Mouse (Mus musculus): ENCODE results near the gene Prkab2. TPM values are rescaled to one million over a fixed set of nuclear protein-coding genes. Genes with fewer than 3 reads are reported as not detected.
A peak's percentile ranks its signal among the peaks of the same experiment; 100 is the strongest.

Gene Prkab2
- polyA plus RNA-seq, 1 experiment from 2014 or later = 6.8 TPM

- Histone ChIP-seq H3K36me3 (ENCODE audit: control insufficient read depth, insufficient read depth, low read length) (no peaks in the 10 kb centered on the region), H3K4me3 (ENCODE audit: low read depth, low read length) (no peak overlapping the region), H3K9ac (ENCODE audit: low read length) (no peak overlapping the region), H3K9me3 (ENCODE audit: control insufficient read depth, low read length) (no peaks in the 10 kb centered on the region), H3K27ac (ENCODE audit: low read depth, low read length) (no peak overlapping the region), H3K4me2 (ENCODE audit: low read depth, low read length, severe bottlenecking) (no peak overlapping the region), H3K4me1 (replicated peaks; ENCODE audit: control insufficient read depth, insufficient read depth, low read length) (no peaks in the 10 kb centered on the region), H3K27me3 (ENCODE audit: control insufficient read depth, insufficient read depth, low read length) (no peaks in the 10 kb centered on the region)
- ATAC-seq (replicated peaks; ENCODE audit: low FRiP score) (no peak), DNase-seq (ENCODE audit: low spot score) (no peak)
- 90% methylated on average over 4 of the region's 4 CpGs for WGBS
These were observed 16.6 kb upstream of the Prkab2 start for GRCm38 (mm10) chr3:97641396-97641795.

DNA sequence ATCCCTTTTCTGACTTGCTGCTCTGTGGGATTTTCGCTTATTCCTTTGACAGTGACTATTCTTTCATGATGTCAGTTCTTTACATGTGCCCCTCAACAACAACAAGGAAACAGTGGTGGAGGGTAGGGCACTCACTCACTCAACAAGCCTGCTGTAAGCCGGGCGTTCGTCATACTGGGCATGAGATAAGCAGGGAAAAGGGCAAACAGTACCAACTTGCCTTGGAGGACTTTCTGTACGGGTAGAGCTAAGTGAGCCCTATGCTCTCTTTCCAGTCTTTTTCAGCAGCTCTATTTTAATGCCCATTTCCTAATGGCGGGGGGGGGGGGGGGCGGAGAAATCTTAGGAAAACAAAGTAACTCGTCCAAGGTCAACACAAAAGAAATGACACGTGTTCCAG is 16.0 kb upstream of the Prkab2 start:
- Histone ChIP-seq H3K9me3 (ENCODE audit: control insufficient read depth, low read length) (no peaks in the 10 kb centered on the region), H3K27ac (ENCODE audit: low read depth, low read length) (no peak overlapping the region), H3K4me3 (ENCODE audit: low read depth, low read length) (no peak overlapping the region), H3K9ac (ENCODE audit: low read length) (no peak overlapping the region), H3K27me3 (ENCODE audit: control insufficient read depth, insufficient read depth, low read length) (no peaks in the 10 kb centered on the region), H3K4me2 (ENCODE audit: low read depth, low read length, severe bottlenecking) (no peak overlapping the region), H3K36me3 (ENCODE audit: control insufficient read depth, insufficient read depth, low read length) (no peaks in the 10 kb centered on the region), H3K4me1 (replicated peaks; ENCODE audit: control insufficient read depth, insufficient read depth, low read length) (no peaks in the 10 kb centered on the region)
- whole genome bisulfite sequencing = 86% methylated on average over 9 of the region's 9 CpGs
- ATAC-seq (replicated peaks; ENCODE audit: low FRiP score) (no peak), DNase-seq (ENCODE audit: low spot score) (no peak)

- Histone ChIP-seq H3K4me1 (replicated peaks; ENCODE audit: control insufficient read depth, insufficient read depth, low read length) (no peaks in the 10 kb centered on the region), H3K9ac (ENCODE audit: low read length) (no peak overlapping the region), H3K4me2 (ENCODE audit: low read depth, low read length, severe bottlenecking) (no peak overlapping the region), H3K27me3 (ENCODE audit: control insufficient read depth, insufficient read depth, low read length) (no peaks in the 10 kb centered on the region), H3K27ac (ENCODE audit: low read depth, low read length) (no peak overlapping the region), H3K9me3 (ENCODE audit: control insufficient read depth, low read length) (no peaks in the 10 kb centered on the region), H3K36me3 (ENCODE audit: control insufficient read depth, insufficient read depth, low read length) (no peaks in the 10 kb centered on the region), H3K4me3 (ENCODE audit: low read depth, low read length) (no peak overlapping the region)
- WGBS = 49% methylated on average over 1 of the region's 1 CpGs
- ATAC-seq (replicated peaks; ENCODE audit: low FRiP score) (no peak), DNase-seq (ENCODE audit: low spot score) (no peak)
These were observed 9.5 kb upstream of the Prkab2 start for GRCm38 (mm10) chr3:97648518-97648917.

DNA sequence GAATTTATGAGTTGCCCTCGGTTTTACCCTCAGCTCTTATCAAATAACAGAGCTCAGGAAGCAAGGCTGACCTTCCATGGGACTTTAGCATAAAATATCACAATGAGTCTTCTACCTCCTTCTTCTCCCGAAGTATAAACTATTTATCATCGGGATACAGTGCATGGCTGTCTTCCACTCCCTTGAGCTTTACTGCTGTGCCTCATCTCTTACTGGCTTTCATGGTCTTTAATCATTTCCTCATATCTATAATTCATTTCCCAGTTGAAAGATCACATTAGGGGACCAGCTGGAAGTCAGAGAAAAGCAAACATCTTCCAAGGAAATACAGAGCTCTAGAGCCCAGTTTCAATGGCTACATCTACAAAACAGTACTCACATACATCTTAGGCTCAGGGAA is 9.0 kb upstream of the Prkab2 start:
- no peak for DNase-seq (ENCODE audit: low spot score)
- H3K9me3 ChIP-seq (ENCODE audit: control insufficient read depth, low read length) = no peaks in the 10 kb centered on the region

DNA sequence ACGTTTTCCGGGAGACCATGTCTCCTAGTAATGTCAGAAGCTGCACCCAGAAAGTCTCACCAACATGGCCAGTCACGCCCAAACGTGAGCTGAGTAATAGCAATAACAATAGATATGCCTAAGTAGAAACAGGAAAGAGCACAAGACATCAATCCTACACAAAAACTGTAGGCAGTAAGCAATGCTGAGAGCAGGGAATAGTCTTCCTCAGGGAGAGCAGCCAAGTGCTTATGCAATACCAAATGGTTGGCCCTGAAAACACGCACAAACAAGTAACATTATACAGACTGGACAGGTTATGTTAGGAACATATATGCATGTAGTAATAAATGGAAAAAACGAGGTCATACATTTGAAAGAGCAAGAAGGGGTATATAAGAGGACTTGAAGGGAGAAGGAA is 8.5 kb upstream of the Prkab2 start:
- H3K4me2 ChIP-seq (ENCODE audit: low read depth, low read length, severe bottlenecking) = no peak overlapping the region
- no peak overlapping the region for H3K27ac ChIP-seq (ENCODE audit: low read depth, low read length)
- no peaks in the 10 kb centered on the region for H3K9me3 ChIP-seq (ENCODE audit: control insufficient read depth, low read length)
- H3K4me1 ChIP-seq (replicated peaks; ENCODE audit: control insufficient read depth, insufficient read depth, low read length) = no peaks in the 10 kb centered on the region
- DNase-seq (ENCODE audit: low spot score) = no peak
- no peak overlapping the region for H3K9ac ChIP-seq (ENCODE audit: low read length)
- no peak overlapping the region for H3K4me3 ChIP-seq (ENCODE audit: low read depth, low read length)
- WGBS = 89% methylated on average over 6 of the region's 6 CpGs
- H3K36me3 ChIP-seq (ENCODE audit: control insufficient read depth, insufficient read depth, low read length) = no peaks in the 10 kb centered on the region
- no peak for ATAC-seq (replicated peaks; ENCODE audit: low FRiP score)
- no peaks in the 10 kb centered on the region for H3K27me3 ChIP-seq (ENCODE audit: control insufficient read depth, insufficient read depth, low read length)

More for the DNA sequence above, 9.0 kb upstream of the Prkab2 start:
- Histone ChIP-seq H3K9ac (ENCODE audit: low read length) (no peak overlapping the region), H3K4me2 (ENCODE audit: low read depth, low read length, severe bottlenecking) (no peak overlapping the region), H3K27ac (ENCODE audit: low read depth, low read length) (no peak overlapping the region), H3K36me3 (ENCODE audit: control insufficient read depth, insufficient read depth, low read length) (no peaks in the 10 kb centered on the region), H3K27me3 (ENCODE audit: control insufficient read depth, insufficient read depth, low read length) (no peaks in the 10 kb centered on the region), H3K4me3 (ENCODE audit: low read depth, low read length) (no peak overlapping the region), H3K4me1 (replicated peaks; ENCODE audit: control insufficient read depth, insufficient read depth, low read length) (no peaks in the 10 kb centered on the region)
- ATAC-seq (replicated peaks; ENCODE audit: low FRiP score) = no peak
- WGBS = 81% methylated on average over 3 of the region's 3 CpGs

GRCm38 (mm10) chr3:97651604-97652003 is 6.4 kb upstream of the Prkab2 start:
- ATAC-seq (replicated peaks; ENCODE audit: low FRiP score) (no peak), DNase-seq (ENCODE audit: low spot score) (no peak)
- H3K27ac ChIP-seq (ENCODE audit: low read depth, low read length) = no peak overlapping the region
- no peak overlapping the region for H3K9ac ChIP-seq (ENCODE audit: low read length)
- no peaks in the 10 kb centered on the region for H3K4me1 ChIP-seq (replicated peaks; ENCODE audit: control insufficient read depth, insufficient read depth, low read length)
- no peak overlapping the region for H3K4me3 ChIP-seq (ENCODE audit: low read depth, low read length)
- no peaks in the 10 kb centered on the region for H3K36me3 ChIP-seq (ENCODE audit: control insufficient read depth, insufficient read depth, low read length)
- 90% methylated on average over 10 of the region's 10 CpGs for WGBS
- H3K4me2 ChIP-seq (ENCODE audit: low read depth, low read length, severe bottlenecking) = no peak overlapping the region
- no peaks in the 10 kb centered on the region for H3K9me3 ChIP-seq (ENCODE audit: control insufficient read depth, low read length)
- H3K27me3 ChIP-seq (ENCODE audit: control insufficient read depth, insufficient read depth, low read length) = no peaks in the 10 kb centered on the region

GRCm38 (mm10) chr3:97653781-97654180 is 4.2 kb upstream of the Prkab2 start:
- Histone ChIP-seq H3K4me3 (ENCODE audit: low read depth, low read length) (no peak overlapping the region), H3K4me2 (ENCODE audit: low read depth, low read length, severe bottlenecking) (no peak overlapping the region), H3K4me1 (replicated peaks; ENCODE audit: control insufficient read depth, insufficient read depth, low read length) (no peaks in the 10 kb centered on the region), H3K27me3 (ENCODE audit: control insufficient read depth, insufficient read depth, low read length) (no peaks in the 10 kb centered on the region), H3K9me3 (ENCODE audit: control insufficient read depth, low read length) (no peaks in the 10 kb centered on the region), H3K9ac (ENCODE audit: low read length) (no peak overlapping the region), H3K36me3 (ENCODE audit: control insufficient read depth, insufficient read depth, low read length) (no peaks in the 10 kb centered on the region), H3K27ac (ENCODE audit: low read depth, low read length) (no peak overlapping the region)
- 89% methylated on average over 5 of the region's 5 CpGs for WGBS
- ATAC-seq (replicated peaks; ENCODE audit: low FRiP score) = no peak
- DNase-seq (ENCODE audit: low spot score) = no peak

GRCm38 (mm10) chr3:97654901-97655300 is 3.1 kb upstream of the Prkab2 start:
- Histone ChIP-seq H3K36me3 (ENCODE audit: control insufficient read depth, insufficient read depth, low read length) (no peaks in the 10 kb centered on the region), H3K27ac (ENCODE audit: low read depth, low read length) (no peak overlapping the region), H3K4me2 (ENCODE audit: low read depth, low read length, severe bottlenecking) (no peak overlapping the region), H3K27me3 (ENCODE audit: control insufficient read depth, insufficient read depth, low read length) (no peaks in the 10 kb centered on the region), H3K9ac (ENCODE audit: low read length) (no peak overlapping the region), H3K4me1 (replicated peaks; ENCODE audit: control insufficient read depth, insufficient read depth, low read length) (peaks cover 5% of the 10 kb centered on the region; the same call in 1 of the 2 replicates), H3K4me3 (ENCODE audit: low read depth, low read length) (no peak overlapping the region), H3K9me3 (ENCODE audit: control insufficient read depth, low read length) (no peaks in the 10 kb centered on the region)
- ATAC-seq (replicated peaks; ENCODE audit: low FRiP score) = no peak
- WGBS = 83% methylated on average over 8 of the region's 8 CpGs
- no peak for DNase-seq (ENCODE audit: low spot score)

GRCm38 (mm10) chr3:97658426-97659193 is 617 bp downstream of the Prkab2 start:
- Histone ChIP-seq H3K4me3 (ENCODE audit: low read depth, low read length) (peak overlapping the region; percentile 79), H3K9ac (ENCODE audit: low read length) (peak overlapping the region; percentile 66), H3K27me3 (ENCODE audit: control insufficient read depth, insufficient read depth, low read length) (no peaks in the 10 kb centered on the region), H3K4me1 (replicated peaks; ENCODE audit: control insufficient read depth, insufficient read depth, low read length) (peaks cover 5% of the 10 kb centered on the region; the same call in 1 of the 2 replicates), H3K9me3 (ENCODE audit: control insufficient read depth, low read length) (no peaks in the 10 kb centered on the region), H3K4me2 (ENCODE audit: low read depth, low read length, severe bottlenecking) (peak overlapping the region; percentile 70), H3K36me3 (ENCODE audit: control insufficient read depth, insufficient read depth, low read length) (no peaks in the 10 kb centered on the region), H3K27ac (ENCODE audit: low read depth, low read length) (no peak overlapping the region)
- DNase-seq (ENCODE audit: low spot score) = no peak
- 1% methylated on average over 48 of the region's 50 CpGs for WGBS
- ATAC-seq (replicated peaks; ENCODE audit: low FRiP score) = peak; percentile 80
